Mouse (Mus musculus) intestine, embryonic 16.5 days (tissue): ENCODE data around the gene Tab2. TPM values are rescaled to one million over a fixed set of nuclear protein-coding genes. Genes with fewer than 3 reads are reported as not detected.

Experiments
- ATAC-seq: fragments of 200-750 bp; cut with Nextera tagmentation; 2 replicates; pipeline ENCODE4 v1.8.0; 2017; ENCODE audit warnings: moderate TSS enrichment, moderate library complexity
- H3K27ac ChIP-seq: fragments of 300-500 bp; sonication (generic); 2 replicates; pipeline ENCODE4 v1.5.1; 2014; ENCODE audit warnings: mild to moderate bottlenecking, low read length
- H3K27me3 ChIP-seq: fragments of 300-500 bp; sonication (generic); replicated peaks from 2 replicates; pipeline ENCODE4 v1.6.1; 2014; ENCODE audit warnings: low read length, control low read depth, mixed read lengths; ENCODE audit not compliant: control insufficient read depth, insufficient read depth
- H3K36me3 ChIP-seq: fragments of 300-500 bp; sonication (generic); 2 replicates; pipeline ENCODE4 v1.6.1; 2014; ENCODE audit warnings: low read length, control low read depth; ENCODE audit not compliant: control insufficient read depth, insufficient read depth
- H3K4me1 ChIP-seq: fragments of 300-500 bp; sonication (generic); 2 replicates; pipeline ENCODE4 v1.6.1; 2014; ENCODE audit warnings: low read length, control low read depth, mixed read lengths; ENCODE audit not compliant: control insufficient read depth, insufficient read depth
- H3K4me2 ChIP-seq: fragments of 300-500 bp; sonication (generic); 2 replicates; pipeline ENCODE4 v1.6.1; 2014; ENCODE audit warnings: low read depth, low read length, control low read depth
- H3K4me3 ChIP-seq: fragments of 300-500 bp; sonication (generic); 2 replicates; pipeline ENCODE4 v1.5.1; 2014; ENCODE audit warnings: mild to moderate bottlenecking, low read length
- H3K9ac ChIP-seq: fragments of 300-500 bp; sonication (generic); 2 replicates; pipeline ENCODE4 v1.6.1; 2014; ENCODE audit warnings: low read depth, low read length
- H3K9me3 ChIP-seq: fragments of 300-500 bp; sonication (generic); 2 replicates; pipeline ENCODE4 v1.6.1; 2016; ENCODE audit warnings: low read length, control low read depth; ENCODE audit not compliant: control insufficient read depth
- WGBS: fragments of 180-500 bp; shearing (Covaris S2); extraction: QIAGEN DNeasy Blood & Tissue Kit; methylation state at CpG from one replicate; pipeline ENCODE4 v1.1.7; 2014; 5-methylcytosine and 5-hydroxymethylcytosine counted together
- polyA plus RNA-seq: library from polyadenylated mRNA; unstranded; fragments of >200 nt; fragmentation: Nextera tagmentation; extraction: Ambion mirVana; gene quantifications from 2 replicates; pipeline ENCODE4 v1.2.1, GENCODE M21; 2015

Gene Tab2
- polyA plus RNA-seq, 1 experiment from 2014 or later, result 12.9 TPM

- peaks cover 7% of the 10 kb centered on the region for H3K4me1 ChIP-seq
Measured at GRCm38 (mm10) chr10:7954989-7955633, 919 bp downstream of the Tab2 start.

GRCm38 (mm10) chr10:7954627-7954988 is 1.4 kb downstream of the Tab2 start:
- Histone ChIP-seq H3K4me1 (peaks cover 7% of the 10 kb centered on the region), H3K36me3 (no peaks in the 10 kb centered on the region), H3K9ac (peak overlapping the region; percentile 99), H3K27me3 (no peaks in the 10 kb centered on the region), H3K4me3 (peak overlapping the region; percentile 91), H3K4me2 (peak overlapping the region; percentile 74), H3K27ac (peak overlapping the region; percentile 97; the same call in 1 of the 2 replicates), H3K9me3 (no peaks in the 10 kb centered on the region)
- ATAC-seq, result no peak
- 3% methylated on average over 5 of the region's 5 CpGs for WGBS

More at GRCm38 (mm10) chr10:7954989-7955633, 919 bp downstream of the Tab2 start:
- Histone ChIP-seq H3K36me3 (no peaks in the 10 kb centered on the region), H3K27me3 (no peaks in the 10 kb centered on the region), H3K4me2 (peak overlapping the region; percentile 74), H3K27ac (peak overlapping the region; percentile 97), H3K4me3 (peak overlapping the region; percentile 91), H3K9ac (peak overlapping the region; percentile 99), H3K9me3 (no peaks in the 10 kb centered on the region)
- peak; percentile 34 for ATAC-seq
- WGBS, result 2% methylated on average over 26 of the region's 31 CpGs

- Histone ChIP-seq H3K4me3 (no peak overlapping the region), H3K9me3 (no peaks in the 10 kb centered on the region), H3K27me3 (no peaks in the 10 kb centered on the region), H3K4me2 (no peak overlapping the region), H3K9ac (no peak overlapping the region), H3K36me3 (no peaks in the 10 kb centered on the region), H3K4me1 (peaks cover 3% of the 10 kb centered on the region; the same call in 1 of the 2 replicates), H3K27ac (no peak overlapping the region)
- ATAC-seq, result no peak
- WGBS, result 32% methylated on average over 3 of the region's 3 CpGs
Measured at GRCm38 (mm10) chr10:7943006-7943405, 13.0 kb downstream of the Tab2 start.

GRCm38 (mm10) chr10:7936556-7937192 is 19.4 kb downstream of the Tab2 start:
- no peaks in the 10 kb centered on the region for H3K27me3 ChIP-seq
- no peak overlapping the region for H3K27ac ChIP-seq
- no peaks in the 10 kb centered on the region for H3K9me3 ChIP-seq
- 70% methylated on average over 6 of the region's 6 CpGs for WGBS
- no peak overlapping the region for H3K9ac ChIP-seq
- H3K4me3 ChIP-seq, result no peak overlapping the region
- no peak for ATAC-seq
- no peaks in the 10 kb centered on the region; the same call in 1 of the 2 replicates for H3K4me1 ChIP-seq
- H3K4me2 ChIP-seq, result no peak overlapping the region
- no peaks in the 10 kb centered on the region for H3K36me3 ChIP-seq

GRCm38 (mm10) chr10:7932958-7933357 is 23.1 kb downstream of the Tab2 start:
- WGBS, result 87% methylated on average over 2 of the region's 2 CpGs
- ATAC-seq, result no peak
- Histone ChIP-seq H3K4me3 (no peak overlapping the region), H3K36me3 (no peaks in the 10 kb centered on the region), H3K9ac (no peak overlapping the region), H3K27me3 (no peaks in the 10 kb centered on the region), H3K4me2 (no peak overlapping the region), H3K27ac (no peak overlapping the region), H3K9me3 (no peaks in the 10 kb centered on the region), H3K4me1 (no peaks in the 10 kb centered on the region; the same call in 1 of the 2 replicates)

- Histone ChIP-seq H3K9me3 (no peaks in the 10 kb centered on the region), H3K27ac (no peak overlapping the region), H3K4me2 (no peak overlapping the region), H3K27me3 (no peaks in the 10 kb centered on the region), H3K9ac (no peak overlapping the region), H3K36me3 (no peaks in the 10 kb centered on the region), H3K4me3 (no peak overlapping the region), H3K4me1 (no peaks in the 10 kb centered on the region; the same call in 1 of the 2 replicates)
- WGBS, result 79% methylated on average over 9 of the region's 9 CpGs
- no peak for ATAC-seq
Measured at GRCm38 (mm10) chr10:7928996-7929395, 27.0 kb downstream of the Tab2 start.

GRCm38 (mm10) chr10:7925481-7925880 is 30.5 kb downstream of the Tab2 start:
- no peak overlapping the region for H3K4me3 ChIP-seq
- 79% methylated on average over 11 of the region's 11 CpGs for WGBS
- ATAC-seq, result no peak
- no peaks in the 10 kb centered on the region for H3K27me3 ChIP-seq
- H3K27ac ChIP-seq, result no peak overlapping the region
- no peaks in the 10 kb centered on the region for H3K4me1 ChIP-seq
- H3K36me3 ChIP-seq, result no peaks in the 10 kb centered on the region
- H3K9ac ChIP-seq, result no peak overlapping the region
- no peaks in the 10 kb centered on the region for H3K9me3 ChIP-seq
- H3K4me2 ChIP-seq, result no peak overlapping the region

- H3K4me1 ChIP-seq, result no peaks in the 10 kb centered on the region
- no peak for ATAC-seq
- H3K9me3 ChIP-seq, result no peaks in the 10 kb centered on the region
- H3K4me3 ChIP-seq, result no peak overlapping the region
- peaks cover 15% of the 10 kb centered on the region; the same call in 1 of the 2 replicates for H3K36me3 ChIP-seq
- no peaks in the 10 kb centered on the region for H3K27me3 ChIP-seq
- H3K27ac ChIP-seq, result no peak overlapping the region
- WGBS, result 82% methylated on average over 1 of the region's 1 CpGs
- no peak overlapping the region for H3K4me2 ChIP-seq
- H3K9ac ChIP-seq, result no peak overlapping the region
Measured at GRCm38 (mm10) chr10:7923433-7923832, 32.6 kb downstream of the Tab2 start.

- Histone ChIP-seq H3K36me3 (peaks cover 12% of the 10 kb centered on the region; the same call in 1 of the 2 replicates), H3K4me2 (no peak overlapping the region), H3K27me3 (no peaks in the 10 kb centered on the region), H3K9me3 (no peaks in the 10 kb centered on the region), H3K9ac (no peak overlapping the region), H3K4me1 (no peaks in the 10 kb centered on the region), H3K27ac (no peak overlapping the region), H3K4me3 (no peak overlapping the region)
- 70% methylated on average over 10 of the region's 10 CpGs for WGBS
- ATAC-seq, result no peak
Measured at GRCm38 (mm10) chr10:7911268-7911667, 44.8 kb downstream of the Tab2 start.
